Mouse (Mus musculus) liver, adult (tissue): ENCODE data around the gene Mrps26.

Source experiments
- GATA4 ChIP-seq: IDR thresholded peaks from 2 replicates; pipeline ENCODE4 v1.6.1; 2014; ENCODE audit warnings: mild to moderate bottlenecking, low read length; ENCODE audit not compliant: insufficient replicate concordance

Mrps26 gene

DNA sequence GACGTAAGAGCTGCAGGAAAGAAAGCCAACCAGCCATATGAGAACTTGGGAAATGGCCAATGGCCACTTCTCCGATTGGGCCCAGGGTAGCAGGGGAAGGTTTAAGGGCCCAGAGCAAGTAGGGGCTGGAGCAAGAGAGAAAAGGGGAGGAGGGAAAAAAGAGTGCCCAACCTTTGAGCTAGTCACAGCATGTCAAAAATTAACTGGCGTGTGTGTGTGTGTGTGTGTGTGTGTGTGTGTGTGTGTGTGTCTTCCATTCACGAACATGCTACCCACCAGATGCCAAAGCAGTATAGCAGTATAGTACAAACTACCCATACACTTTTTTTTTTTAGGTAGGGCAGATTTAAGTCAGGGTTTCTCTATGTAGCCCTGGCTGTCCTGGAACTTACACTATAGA is 5.4 kb downstream of the Mrps26 start:
- no peak for TF ChIP-seq GATA4

GRCm38 (mm10) chr2:130569926-130570325 is 6.4 kb downstream of the Mrps26 start:
- TF ChIP-seq GATA4: no peak

DNA sequence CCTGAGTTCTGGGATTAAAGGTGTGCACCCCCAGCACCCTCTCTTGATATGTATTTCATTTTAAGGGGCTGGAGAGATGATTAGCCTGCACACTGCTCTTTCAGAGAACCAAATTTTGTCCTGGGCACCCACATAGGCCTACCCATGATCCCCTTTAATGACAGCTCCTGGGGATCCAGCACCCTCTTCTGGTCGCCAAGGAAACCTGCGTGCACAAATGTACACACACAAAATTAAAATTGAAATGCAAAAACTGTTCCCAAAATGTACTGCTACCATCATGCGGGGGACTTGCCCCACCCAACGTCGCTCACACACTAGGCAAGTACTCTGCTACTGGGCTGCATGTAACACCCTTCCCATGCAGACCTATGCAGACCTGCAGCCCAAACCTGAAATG is 11.4 kb downstream of the Mrps26 start:
- TF ChIP-seq GATA4: no peak

- TF ChIP-seq GATA4: no peak
Measured at GRCm38 (mm10) chr2:130575873-130576272, 12.3 kb downstream of the Mrps26 start, which contains the start of gene Oxt. Oxt (plus strand) TSS chr2:130576173.

DNA sequence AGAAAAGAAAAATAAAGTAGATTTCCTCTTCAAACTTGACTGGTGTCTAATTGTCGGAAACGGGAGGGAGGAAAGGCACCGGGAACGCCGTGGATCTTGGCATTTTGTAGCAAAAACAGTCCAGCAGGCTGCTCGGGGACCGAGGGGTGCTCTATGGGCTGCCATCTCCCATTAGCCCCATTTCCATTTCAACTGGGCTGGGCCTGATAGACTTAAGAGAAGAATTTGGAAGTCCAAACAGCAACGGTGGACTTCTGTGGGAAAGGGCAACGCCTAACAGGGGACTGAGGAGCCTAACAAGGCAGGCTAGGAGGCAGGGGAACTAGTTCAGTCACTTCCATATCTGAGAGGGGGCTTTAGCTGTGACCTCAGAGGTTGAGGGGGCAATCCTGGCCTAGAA is 13.5 kb downstream of the Mrps26 start:
- no peak for TF ChIP-seq GATA4

DNA sequence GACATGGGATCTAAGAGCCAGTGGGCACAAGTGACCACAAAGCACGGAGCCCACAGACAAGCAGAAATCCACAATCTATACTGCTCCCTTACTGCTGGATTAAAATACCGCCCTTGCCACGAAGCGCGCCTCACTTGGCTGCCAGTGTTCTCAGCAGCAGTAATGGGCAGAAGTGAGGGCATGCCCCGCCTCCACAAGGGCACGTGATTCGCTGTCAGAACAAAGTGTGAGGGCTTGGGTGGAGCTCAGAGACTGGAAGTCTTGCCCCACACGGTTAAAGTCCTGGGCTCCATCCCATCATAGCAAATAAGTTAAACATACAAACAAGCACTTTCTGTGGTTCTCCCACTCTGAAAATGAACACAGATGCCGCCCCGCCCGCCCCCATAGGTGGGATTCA is 14.1 kb downstream of the Mrps26 start:
- no peak for TF ChIP-seq GATA4

DNA sequence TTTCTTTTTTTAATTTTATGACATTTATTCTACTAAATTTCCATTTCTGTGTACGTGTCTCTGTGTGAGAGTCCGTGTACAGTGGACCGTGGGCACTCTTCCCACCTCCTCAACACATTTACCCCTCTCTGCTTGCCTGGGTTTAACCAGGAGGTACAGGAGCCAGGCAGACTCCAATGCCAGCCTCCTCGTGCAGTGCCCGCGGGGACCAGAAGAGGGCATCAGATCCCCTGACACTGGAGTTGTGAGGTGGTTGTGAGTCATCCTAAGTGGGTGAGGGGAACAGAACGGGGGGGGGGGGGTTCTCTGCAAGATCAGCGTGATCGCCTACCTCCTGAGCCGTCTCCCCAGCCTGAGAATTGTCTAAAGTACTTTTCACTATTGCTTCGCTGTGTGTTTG is 14.6 kb downstream of the Mrps26 start:
- no peak for TF ChIP-seq GATA4

DNA sequence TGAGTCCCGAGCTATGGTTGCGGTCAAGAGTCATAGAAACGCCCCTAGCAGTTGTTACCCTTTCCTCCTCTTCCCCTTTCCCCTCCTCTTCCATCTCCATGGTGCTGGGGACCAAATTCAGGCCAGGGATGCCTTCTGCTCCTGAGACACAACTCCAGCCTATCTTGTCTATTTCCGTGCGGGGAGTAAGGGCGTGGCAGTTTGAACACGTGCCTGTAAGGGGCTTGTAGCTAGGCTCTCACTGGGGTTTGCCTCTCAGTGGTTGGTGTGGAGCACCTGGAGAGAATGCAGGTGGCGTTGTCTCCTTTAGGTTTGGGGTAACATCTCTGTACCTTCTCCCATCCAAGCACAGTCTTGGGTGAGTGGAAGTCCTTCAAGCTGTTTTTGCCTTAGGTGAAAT is 16.2 kb downstream of the Mrps26 start:
- no peak for TF ChIP-seq GATA4

DNA sequence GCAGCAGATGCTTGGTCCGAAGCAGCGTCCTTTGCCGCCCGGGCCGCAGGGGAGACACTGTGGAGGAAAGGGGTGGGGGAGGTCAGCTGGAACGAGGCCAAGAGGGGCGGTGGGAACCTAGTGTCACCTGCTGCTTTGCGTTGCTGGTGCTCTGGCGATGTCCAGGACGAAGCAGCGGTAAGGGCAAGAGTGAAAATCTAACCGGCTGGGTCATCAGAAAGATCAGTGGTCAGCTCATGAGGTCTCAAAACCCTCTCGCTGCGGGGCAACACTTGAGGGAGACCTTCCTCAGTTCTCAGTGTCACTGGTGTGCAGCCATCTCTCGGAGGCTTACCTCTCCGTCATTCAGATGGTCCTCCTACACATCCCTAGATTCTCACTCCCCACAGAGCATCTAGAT is 17.7 kb downstream of the Mrps26 start:
- no peak for TF ChIP-seq GATA4

DNA sequence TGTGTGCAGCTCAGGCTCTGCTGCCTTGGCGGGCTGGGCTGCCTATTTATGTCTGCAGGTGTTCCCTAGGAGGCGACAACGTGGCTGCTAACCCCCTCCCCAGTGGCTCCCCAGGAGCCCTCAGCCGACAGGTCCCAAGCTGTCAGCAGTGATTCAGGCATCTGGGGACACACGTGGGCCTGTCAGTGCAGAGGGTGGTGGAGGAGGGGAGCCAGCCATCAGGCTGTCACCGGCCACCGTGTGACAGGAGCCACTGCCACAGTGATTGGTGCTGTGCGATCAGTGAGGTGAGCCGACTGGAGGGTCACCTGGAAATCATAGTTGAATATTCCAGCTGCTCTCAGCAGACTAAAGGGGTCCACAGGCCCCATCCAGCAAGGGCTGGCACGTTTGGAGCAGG is 19.0 kb downstream of the Mrps26 start, which contains the start of gene Avp:
Gene Avp, minus strand, starts transcription at position 3 of the 400 bp plus-strand sequence.
- no peak for TF ChIP-seq GATA4

GRCm38 (mm10) chr2:130583902-130584560 is 20.5 kb downstream of the Mrps26 start:
- TF ChIP-seq GATA4: no peak

GRCm38 (mm10) chr2:130586016-130586415 is 22.5 kb downstream of the Mrps26 start:
- no peak for TF ChIP-seq GATA4

GRCm38 (mm10) chr2:130588373-130588772 is 24.8 kb downstream of the Mrps26 start:
- no peak for TF ChIP-seq GATA4

GRCm38 (mm10) chr2:130589157-130589556 is 25.6 kb downstream of the Mrps26 start:
- no peak for TF ChIP-seq GATA4

DNA sequence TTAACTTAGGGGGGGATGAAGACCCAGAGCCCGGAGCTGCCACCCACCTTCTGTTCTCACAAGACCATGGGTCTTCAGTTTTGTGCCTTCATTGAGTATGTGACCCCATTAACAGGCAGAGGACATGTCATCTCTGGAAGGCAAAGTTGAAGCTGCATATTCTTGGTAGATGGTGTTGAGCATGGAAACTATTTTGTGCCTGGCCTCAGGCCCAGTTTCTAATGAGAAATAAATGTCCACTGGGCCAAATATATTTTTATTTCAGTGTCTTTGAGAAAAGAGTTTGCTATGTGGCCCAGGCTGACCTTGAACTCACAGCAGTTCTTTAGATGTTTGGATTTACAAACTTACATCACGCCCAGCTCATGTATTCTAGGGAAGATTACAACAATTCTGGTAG is 26.2 kb downstream of the Mrps26 start:
- TF ChIP-seq GATA4: no peak

GRCm38 (mm10) chr2:130591016-130591415 is 27.5 kb downstream of the Mrps26 start:
- no peak for TF ChIP-seq GATA4

DNA sequence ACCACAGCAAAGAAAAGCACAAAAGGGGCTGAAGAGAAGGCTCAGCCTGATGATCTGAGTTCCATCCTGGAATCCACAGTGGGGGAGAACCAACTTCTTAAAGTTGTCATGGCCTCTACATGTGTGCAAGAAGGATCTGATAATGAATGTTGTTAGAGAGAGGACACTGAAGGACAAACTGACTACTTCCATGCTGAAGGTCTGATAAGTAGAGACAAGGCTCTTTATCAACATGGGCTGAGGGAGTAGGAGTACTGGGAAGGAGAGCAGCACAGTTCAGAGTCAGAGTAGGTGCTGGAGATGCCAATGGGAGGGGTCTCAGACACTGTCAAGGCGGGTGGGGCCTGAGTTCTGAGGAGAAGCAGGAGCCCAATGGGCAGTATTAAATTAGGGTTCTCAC is 32.1 kb downstream of the Mrps26 start:
- no peak for TF ChIP-seq GATA4
